In genomic region chr16:37546312-37546711, GRCm38 (mm10) we compare ENCODE assay signal across 23 mouse cellular contexts. TPM values are rescaled to one million over a fixed set of nuclear protein-coding genes. Genes with fewer than 3 reads are reported as not detected.
DNase-seq lines count a peak whose midpoint lies in the region; ATAC-seq and TF ChIP-seq lines count a peak whose summit lies in the region.
"Had no signal": no experiment of that assay in that cellular context is flagged by ENCODE, and none has a peak within 500 bp of the region (broad histone marks: within the 10 kb centered on the region; RNA-seq: fewer than 3 reads in every experiment).

No protein-coding gene starts in this region.

- peaks cover 12% of the 10 kb centered on the region for H3K36me3 ChIP-seq in forebrain, embryonic 13.5 days (ENCODE audit: poor library complexity, severe bottlenecking)
- peaks cover 17% of the 10 kb centered on the region for H3K36me3 ChIP-seq in forebrain, embryonic 10.5 days (replicated peaks)
- peaks cover 22% of the 10 kb centered on the region for H3K36me3 ChIP-seq in heart, embryonic 12.5 days
- no peaks in the 10 kb centered on the region for H3K36me3 ChIP-seq in hindbrain, embryonic 15.5 days
- H3K36me3 ChIP-seq in hindbrain, embryonic 11.5 days (ENCODE audit: control insufficient read depth, insufficient read depth, low read length): no peaks in the 10 kb centered on the region
- H3K36me3 ChIP-seq in forebrain, postnatal 0 days (ENCODE audit: insufficient read depth): no peaks in the 10 kb centered on the region; the same call in 1 of the 2 replicates

- TF ChIP-seq CTCF in forebrain, postnatal 0 days (IDR thresholded peaks at IDR 0.05; ENCODE audit: low read depth): no peak

- no peaks in the 10 kb centered on the region for H3K27me3 ChIP-seq in forebrain, embryonic 13.5 days
- H3K27me3 ChIP-seq in forebrain, embryonic 10.5 days (ENCODE audit: poor library complexity, severe bottlenecking): no peaks in the 10 kb centered on the region
- no peaks in the 10 kb centered on the region for H3K27me3 ChIP-seq in heart, embryonic 12.5 days (replicated peaks)
- H3K27me3 ChIP-seq in hindbrain, embryonic 15.5 days: no peaks in the 10 kb centered on the region
- H3K27me3 ChIP-seq in hindbrain, embryonic 11.5 days (ENCODE audit: control insufficient read depth, insufficient read depth, low read length): no peaks in the 10 kb centered on the region
- H3K27me3 ChIP-seq in forebrain, postnatal 0 days (ENCODE audit: insufficient read depth, low read length): no peaks in the 10 kb centered on the region

- no peak overlapping the region for H3K4me3 ChIP-seq in forebrain, embryonic 13.5 days
- no peak overlapping the region for H3K4me3 ChIP-seq in forebrain, embryonic 10.5 days
- H3K4me3 ChIP-seq in heart, embryonic 12.5 days: no peak overlapping the region
- H3K4me3 ChIP-seq in hindbrain, embryonic 15.5 days: no peak overlapping the region
- H3K4me3 ChIP-seq in hindbrain, embryonic 11.5 days (ENCODE audit: low read depth, low read length): no peak overlapping the region
- no peak overlapping the region for H3K4me3 ChIP-seq in forebrain, postnatal 0 days (ENCODE audit: low read depth, low read length)
- H3K4me3 ChIP-seq: heart, adult 2 months; heart, embryonic 10.5 days had no signal

- no peak overlapping the region for H3K27ac ChIP-seq in forebrain, embryonic 13.5 days
- H3K27ac ChIP-seq in forebrain, embryonic 10.5 days: no peak overlapping the region
- no peak overlapping the region for H3K27ac ChIP-seq in heart, embryonic 12.5 days (ENCODE audit: poor library complexity, severe bottlenecking)
- H3K27ac ChIP-seq in hindbrain, embryonic 15.5 days (replicated peaks): 0 out of 2 replicates have a peak overlapping the region, but pooled peaks have one; percentile 10
- H3K27ac ChIP-seq in hindbrain, embryonic 11.5 days (ENCODE audit: low read depth, low read length): no peak overlapping the region
- H3K27ac ChIP-seq in forebrain, postnatal 0 days (ENCODE audit: low read depth, low read length): peak overlapping the region; percentile 51
- H3K27ac ChIP-seq: heart, adult 2 months; heart, embryonic 10.5 days had no signal

- no peak overlapping the region for H3K4me2 ChIP-seq in forebrain, embryonic 13.5 days
- H3K4me2 ChIP-seq in heart, embryonic 12.5 days: no peak overlapping the region
- H3K4me2 ChIP-seq in hindbrain, embryonic 15.5 days: no peak overlapping the region
- no peak overlapping the region for H3K4me2 ChIP-seq in hindbrain, embryonic 11.5 days (replicated peaks; ENCODE audit: low read depth, low read length)
- H3K4me2 ChIP-seq in forebrain, postnatal 0 days (ENCODE audit: low read depth): no peak overlapping the region

- DNase-seq in forebrain, embryonic 10.5 days (ENCODE audit: extremely low spot score, low spot score): no peak
- DNase-seq in heart, adult 11 months: peak; percentile 15
- no peak for DNase-seq in hindbrain, embryonic 11.5 days (ENCODE audit: low spot score)
- DNase-seq in forebrain, postnatal 0 days: peak; percentile 36
- no peak for DNase-seq in lung, postnatal 4 days
- DNase-seq: adrenal gland, adult 8-10 months; adrenal gland, postnatal 25 days; cerebellum, adult 18-20 months; cerebellum, adult 9-10 months; cerebellum, postnatal 14 days; gastrocnemius, postnatal 25 days; heart, adult 2 months; kidney, adult 2 months had no signal

- peak; percentile 59; the same call in 1 of the 2 replicates for ATAC-seq in forebrain, embryonic 13.5 days
- ATAC-seq in heart, embryonic 12.5 days (ENCODE audit: insufficient number of reproducible peaks, low FRiP score): no peak
- ATAC-seq in hindbrain, embryonic 15.5 days (ENCODE audit: low FRiP score, low read depth): no peak
- no peak for ATAC-seq in hindbrain, embryonic 11.5 days (ENCODE audit: low FRiP score)
- peak; percentile 83 for ATAC-seq in forebrain, postnatal 0 days
- ATAC-seq: activated CD4-positive, CD25-positive, alpha-beta regulatory T cell, adult 4 months; intestine, postnatal 0 days had no signal

- no peak overlapping the region for H3K9ac ChIP-seq in forebrain, embryonic 13.5 days
- H3K9ac ChIP-seq in heart, embryonic 12.5 days: no peak overlapping the region
- H3K9ac ChIP-seq in hindbrain, embryonic 15.5 days: no peak overlapping the region
- no peak overlapping the region for H3K9ac ChIP-seq in hindbrain, embryonic 11.5 days (ENCODE audit: low read depth, low read length)
- H3K9ac ChIP-seq in forebrain, postnatal 0 days: no peak overlapping the region

- peaks cover 5% of the 10 kb centered on the region; the same call in 1 of the 2 replicates for H3K4me1 ChIP-seq in forebrain, embryonic 13.5 days
- peaks cover 5% of the 10 kb centered on the region; the same call in 1 of the 2 replicates for H3K4me1 ChIP-seq in forebrain, embryonic 10.5 days
- H3K4me1 ChIP-seq in heart, embryonic 12.5 days (replicated peaks): peaks cover 13% of the 10 kb centered on the region
- 0 out of 2 replicates have a peak, but pooled peaks cover 3% of the 10 kb centered on the region for H3K4me1 ChIP-seq in hindbrain, embryonic 15.5 days (replicated peaks)
- H3K4me1 ChIP-seq in hindbrain, embryonic 11.5 days (replicated peaks; ENCODE audit: control insufficient read depth, insufficient read depth, low read length): no peaks in the 10 kb centered on the region
- no peaks in the 10 kb centered on the region for H3K4me1 ChIP-seq in forebrain, postnatal 0 days (ENCODE audit: insufficient read depth)

- no peaks in the 10 kb centered on the region for H3K9me3 ChIP-seq in forebrain, embryonic 13.5 days (replicated peaks)
- no peaks in the 10 kb centered on the region for H3K9me3 ChIP-seq in forebrain, embryonic 10.5 days
- no peaks in the 10 kb centered on the region for H3K9me3 ChIP-seq in heart, embryonic 12.5 days (replicated peaks)
- no peaks in the 10 kb centered on the region for H3K9me3 ChIP-seq in hindbrain, embryonic 15.5 days
- H3K9me3 ChIP-seq in hindbrain, embryonic 11.5 days (ENCODE audit: control insufficient read depth, low read length): no peaks in the 10 kb centered on the region
- no peaks in the 10 kb centered on the region for H3K9me3 ChIP-seq in forebrain, postnatal 0 days (ENCODE audit: low read length)
- H3K9me3 ChIP-seq: heart, embryonic 10.5 days had no signal

- 36% methylated on average over 5 of the region's 5 CpGs for WGBS in forebrain, embryonic 13.5 days
- 84% methylated on average over 5 of the region's 5 CpGs for WGBS in forebrain, embryonic 10.5 days
- 88% methylated on average over 5 of the region's 5 CpGs for WGBS in heart, embryonic 12.5 days
- WGBS in hindbrain, embryonic 15.5 days: 64% methylated on average over 5 of the region's 5 CpGs
- 77% methylated on average over 5 of the region's 5 CpGs for WGBS in hindbrain, embryonic 11.5 days
- 30% methylated on average over 5 of the region's 5 CpGs for WGBS in forebrain, postnatal 0 days

RNA-seq across cellular contexts. Expression of gene Rabl3, which starts 6.6 kb away (rescaled TPM):
- polyA plus RNA-seq in forebrain, embryonic 13.5 days (2015; fragmentation: Nextera tagmentation; extraction: Ambion mirVana): 25.9 and 28.1 TPM in 2 replicates
- polyA plus RNA-seq in forebrain, embryonic 10.5 days (2016; fragmentation: Nextera tagmentation; extraction: Ambion mirVana): 42.6 and 44.9 TPM in 2 replicates
- polyA plus RNA-seq in heart, embryonic 12.5 days (2016; fragmentation: Nextera tagmentation; extraction: Ambion mirVana): 33.8 and 34.5 TPM in 2 replicates
- 16.2 and 16.4 TPM in 2 replicates for polyA plus RNA-seq in hindbrain, embryonic 15.5 days (2015; fragmentation: Nextera tagmentation; extraction: Ambion mirVana)
- 42.1 and 45.6 TPM in 2 replicates for polyA plus RNA-seq in hindbrain, embryonic 11.5 days (2014; fragmentation: Nextera tagmentation; extraction: Ambion mirVana)
- 4.7 and 8.2 TPM in 2 replicates for total RNA-seq in forebrain, postnatal 0 days (2014; rRNA removed)
- 9.9 and 12.4 TPM in 2 replicates for polyA plus RNA-seq in forebrain, postnatal 0 days (2015; fragmentation: Nextera tagmentation; extraction: Ambion mirVana)

RNA-seq across cellular contexts. Expression of gene Gtf2e1, which starts 6.7 kb away (rescaled TPM):
- 41.9 and 43.0 TPM in 2 replicates for polyA plus RNA-seq in forebrain, embryonic 13.5 days (2015; fragmentation: Nextera tagmentation; extraction: Ambion mirVana)
- polyA plus RNA-seq in forebrain, embryonic 10.5 days (2016; fragmentation: Nextera tagmentation; extraction: Ambion mirVana): 50.8 and 53.2 TPM in 2 replicates
- 25.9 and 28.5 TPM in 2 replicates for polyA plus RNA-seq in heart, embryonic 12.5 days (2016; fragmentation: Nextera tagmentation; extraction: Ambion mirVana)
- polyA plus RNA-seq in hindbrain, embryonic 15.5 days (2015; fragmentation: Nextera tagmentation; extraction: Ambion mirVana): 28.1 and 28.7 TPM in 2 replicates
- polyA plus RNA-seq in hindbrain, embryonic 11.5 days (2014; fragmentation: Nextera tagmentation; extraction: Ambion mirVana): 50.5 and 50.8 TPM in 2 replicates
- 32.7 and 34.2 TPM in 2 replicates for total RNA-seq in forebrain, postnatal 0 days (2014; rRNA removed)
- 24.5 and 25.2 TPM in 2 replicates for polyA plus RNA-seq in forebrain, postnatal 0 days (2015; fragmentation: Nextera tagmentation; extraction: Ambion mirVana)

RNA-seq across cellular contexts. Expression of gene Hgd, which starts 33.6 kb away (rescaled TPM):
- 0.27 and 0.38 TPM in 2 replicates for polyA plus RNA-seq in forebrain, embryonic 13.5 days (2015; fragmentation: Nextera tagmentation; extraction: Ambion mirVana)
- polyA plus RNA-seq in forebrain, embryonic 10.5 days (2016; fragmentation: Nextera tagmentation; extraction: Ambion mirVana): 0.11 TPM in 1 of 2 replicates, not detected in the other
- polyA plus RNA-seq in heart, embryonic 12.5 days (2016; fragmentation: Nextera tagmentation; extraction: Ambion mirVana): 0.43 and 0.49 TPM in 2 replicates
- polyA plus RNA-seq in hindbrain, embryonic 15.5 days (2015; fragmentation: Nextera tagmentation; extraction: Ambion mirVana): 0.10 and 0.19 TPM in 2 replicates
- polyA plus RNA-seq in hindbrain, embryonic 11.5 days (2014; fragmentation: Nextera tagmentation; extraction: Ambion mirVana): not detected in 2 replicates
- not detected in 2 replicates for total RNA-seq in forebrain, postnatal 0 days (2014; rRNA removed)
- 0.44 TPM in 1 of 2 replicates, not detected in the other for polyA plus RNA-seq in forebrain, postnatal 0 days (2015; fragmentation: Nextera tagmentation; extraction: Ambion mirVana)
- total RNA-seq: adrenal gland, postnatal 25 days; gastrocnemius, postnatal 25 days; heart, adult 2 months; heart, postnatal 25 days; hematopoietic stem cell, adult 5-6 weeks had no signal
- polyA plus RNA-seq: activated CD4-positive, CD25-positive, alpha-beta regulatory T cell, adult 4 months; embryonic facial prominence, embryonic 11.5 days; embryonic facial prominence, embryonic 14.5 days had no signal

Comparison
In these comparisons a context has a peak if more than half of its experiments do, and no peak if none do; other contexts are left out.
1. H3K27ac ChIP-seq: peak in hindbrain, embryonic 15.5 days (single experiment) and forebrain, postnatal 0 days (single experiment); none in forebrain, embryonic 13.5 days (single experiment), forebrain, embryonic 10.5 days (single experiment), heart, embryonic 12.5 days (single experiment) and hindbrain, embryonic 11.5 days (single experiment).
2. DNase-seq: peak in heart, adult 11 months (single experiment) and forebrain, postnatal 0 days (single experiment); none in forebrain, embryonic 10.5 days (single experiment), hindbrain, embryonic 11.5 days (single experiment) and lung, postnatal 4 days (0 of 2).
3. ATAC-seq: peak in forebrain, embryonic 13.5 days (single experiment) and forebrain, postnatal 0 days (single experiment); none in heart, embryonic 12.5 days (single experiment), hindbrain, embryonic 15.5 days (single experiment) and hindbrain, embryonic 11.5 days (single experiment).